Mouse (Mus musculus): ENCODE data around the gene Fam163b. TPM values are rescaled to one million over a fixed set of nuclear protein-coding genes. Genes with fewer than 3 reads are reported as not detected.

Fam163b gene
- polyA plus RNA-seq, 1 experiment from 2014 or later: 0.19 TPM

DNA sequence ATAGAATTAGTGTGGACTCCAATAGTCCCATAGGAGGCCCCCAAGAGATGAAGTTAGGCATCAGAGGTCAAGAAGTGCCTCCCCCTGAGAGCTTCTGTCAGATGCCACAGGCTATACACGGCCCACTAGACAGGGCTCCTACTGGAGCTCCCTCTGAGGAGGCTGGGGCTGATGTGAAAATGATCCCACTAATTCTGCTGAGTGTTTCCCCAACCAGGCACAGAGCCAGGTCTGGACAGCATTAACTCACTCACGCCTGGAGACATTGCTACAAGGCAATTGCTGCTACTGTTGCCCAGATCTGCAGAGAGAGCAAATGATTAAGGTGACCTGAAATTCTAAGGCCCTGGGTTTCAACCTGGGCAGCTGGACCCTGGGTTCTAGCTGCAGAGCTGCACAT lies 56.5 kb downstream of the Fam163b start:
- Histone ChIP-seq H3K9me3 (no peaks in the 10 kb centered on the region), H3K36me3 (no peaks in the 10 kb centered on the region), H3K9ac (no peak overlapping the region), H3K27ac (no peak overlapping the region), H3K4me3 (replicated peaks) (no peak overlapping the region), H3K27me3 (replicated peaks) (no peaks in the 10 kb centered on the region), H3K4me2 (no peak overlapping the region), H3K4me1 (peaks cover 38% of the 10 kb centered on the region)
- WGBS: 20% methylated on average over 2 of the region's 2 CpGs
- peak; percentile 28; the same call in 1 of the 2 replicates for ATAC-seq (ENCODE audit: insufficient read depth, low FRiP score, low read depth)

DNA sequence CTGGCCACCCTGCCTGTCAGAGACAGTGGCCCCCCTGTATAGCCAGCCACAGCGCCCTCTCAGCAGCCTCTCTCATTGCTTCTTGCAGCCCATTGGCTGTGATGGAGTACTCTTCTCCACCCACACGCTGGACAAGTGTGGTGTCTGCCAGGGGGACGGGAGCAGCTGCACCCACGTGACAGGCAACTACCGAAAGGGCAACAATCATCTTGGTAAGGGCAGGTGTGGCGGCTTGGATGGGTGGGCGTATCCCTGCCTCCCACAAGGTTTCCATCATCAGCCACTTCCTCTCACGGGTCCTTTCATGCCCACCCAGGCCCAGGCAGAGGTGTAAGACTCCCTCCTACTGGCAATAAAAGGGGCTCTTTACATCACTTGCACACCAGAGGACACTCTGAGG lies 57.3 kb downstream of the Fam163b start:
- Histone ChIP-seq H3K4me3 (replicated peaks) (no peak overlapping the region), H3K27ac (no peak overlapping the region), H3K4me2 (no peak overlapping the region), H3K9ac (no peak overlapping the region), H3K9me3 (no peaks in the 10 kb centered on the region), H3K4me1 (peaks cover 41% of the 10 kb centered on the region), H3K36me3 (no peaks in the 10 kb centered on the region), H3K27me3 (replicated peaks) (no peaks in the 10 kb centered on the region)
- no peak for ATAC-seq (ENCODE audit: insufficient read depth, low FRiP score, low read depth)
- WGBS: 46% methylated on average over 8 of the region's 8 CpGs

DNA sequence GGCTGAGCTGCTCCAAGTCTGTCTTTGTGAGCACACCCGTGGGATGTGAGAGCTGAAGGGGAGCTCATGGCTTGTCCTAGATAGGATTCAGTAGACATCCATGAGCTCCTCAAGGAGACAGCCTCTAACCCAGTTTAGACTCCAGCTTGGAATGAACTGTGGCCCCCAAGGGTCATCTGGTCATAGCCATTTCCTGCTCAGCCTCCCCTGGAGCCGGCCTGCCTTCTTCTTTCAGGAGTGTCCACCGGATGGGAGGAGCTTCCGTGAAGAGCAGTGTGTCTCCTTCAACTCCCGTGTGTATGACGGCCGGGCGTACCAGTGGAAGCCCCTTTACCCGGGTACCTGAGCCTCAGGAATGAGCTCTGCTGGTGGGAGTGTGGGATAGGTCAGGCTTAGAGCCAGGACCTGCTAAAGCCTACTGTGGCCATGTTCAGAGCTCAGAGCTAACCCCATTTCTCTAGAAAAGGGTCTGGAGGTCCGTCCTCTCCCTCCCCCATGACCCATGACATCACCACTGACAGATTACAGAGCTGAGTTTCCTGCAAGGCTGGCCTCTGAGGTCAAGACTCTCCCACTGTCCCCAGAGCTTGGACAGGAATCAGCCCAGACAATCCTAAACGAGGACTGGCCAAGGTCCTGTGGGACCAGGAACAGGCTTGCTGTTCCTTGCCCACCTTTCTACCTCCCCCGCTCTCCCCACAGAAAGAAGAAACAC lies 58.4 kb downstream of the Fam163b start:
- no peak overlapping the region for H3K27ac ChIP-seq
- no peak for ATAC-seq (ENCODE audit: insufficient read depth, low FRiP score, low read depth)
- H3K27me3 ChIP-seq (replicated peaks): no peaks in the 10 kb centered on the region
- no peak overlapping the region for H3K4me2 ChIP-seq
- H3K36me3 ChIP-seq: no peaks in the 10 kb centered on the region
- no peak overlapping the region for H3K9ac ChIP-seq
- H3K4me3 ChIP-seq (replicated peaks): no peak overlapping the region
- 67% methylated on average over 12 of the region's 12 CpGs for WGBS
- peaks cover 51% of the 10 kb centered on the region for H3K4me1 ChIP-seq
- no peaks in the 10 kb centered on the region for H3K9me3 ChIP-seq

DNA sequence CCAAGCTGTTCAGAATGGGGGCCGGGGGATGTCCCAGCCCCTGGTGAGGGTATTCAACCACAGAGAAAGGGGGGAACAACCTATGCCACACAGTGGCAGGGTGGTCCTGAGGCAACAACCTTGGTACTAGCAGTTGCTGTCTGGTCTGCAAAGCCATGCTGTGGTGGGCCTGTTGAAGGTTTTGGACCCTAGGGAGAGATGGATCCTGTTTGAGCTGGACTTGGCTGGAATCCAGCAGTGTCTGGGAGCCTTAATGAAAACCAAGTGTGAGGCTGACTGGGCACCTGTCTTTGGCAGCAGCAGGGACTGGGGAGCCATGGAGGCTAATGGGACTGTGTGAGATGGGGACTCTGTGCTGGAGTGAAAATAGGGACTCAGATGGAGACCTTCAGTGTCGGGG lies 62.6 kb downstream of the Fam163b start:
- Histone ChIP-seq H3K9ac (no peak overlapping the region), H3K27me3 (replicated peaks) (peaks cover 13% of the 10 kb centered on the region; the same call in 1 of the 2 replicates), H3K4me3 (replicated peaks) (no peak overlapping the region), H3K4me2 (peak overlapping the region; percentile 24), H3K36me3 (no peaks in the 10 kb centered on the region), H3K27ac (no peak overlapping the region), H3K9me3 (no peaks in the 10 kb centered on the region), H3K4me1 (peaks cover 31% of the 10 kb centered on the region)
- 48% methylated on average over 2 of the region's 2 CpGs for WGBS
- no peak for ATAC-seq (ENCODE audit: insufficient read depth, low FRiP score, low read depth)

DNA sequence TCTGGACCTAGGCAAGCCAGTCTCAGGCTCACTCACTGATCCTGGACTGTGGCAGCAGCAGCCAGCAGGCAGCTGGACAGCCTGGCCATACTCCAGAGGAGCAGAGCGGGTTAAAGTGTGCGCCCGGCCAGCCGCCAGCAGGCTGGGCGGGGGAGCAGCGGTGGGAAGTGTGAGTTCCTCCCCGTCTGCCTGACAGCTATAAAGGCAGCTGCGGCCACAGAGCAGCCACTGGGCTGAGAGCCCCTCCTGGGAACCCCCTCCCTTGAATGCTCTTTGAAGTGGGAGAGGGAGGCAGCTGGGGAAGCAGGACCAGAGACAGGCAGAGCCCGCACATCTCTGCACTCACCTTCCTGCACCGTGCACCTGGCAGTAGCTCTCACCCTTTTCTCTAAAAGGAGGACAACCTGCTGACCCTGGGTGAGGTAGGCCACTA lies 63.1 kb downstream of the Fam163b start, which contains the start of gene Adamtsl2:
Gene Adamtsl2, plus strand, starts transcription at position 228 of the 433 bp plus-strand sequence.
- 0% methylated on average over 10 of the region's 10 CpGs for WGBS
- peak within 1 kb of the TSS; percentile 24 for H3K4me2 ChIP-seq
- peak within 1 kb of the TSS; percentile 48 for H3K27ac ChIP-seq
- H3K4me3 ChIP-seq (replicated peaks): no peak within 1 kb of the TSS
- no peaks in the 10 kb centered on the region for H3K36me3 ChIP-seq
- H3K4me1 ChIP-seq: peaks cover 28% of the 10 kb centered on the region
- peak; percentile 84 for ATAC-seq (ENCODE audit: insufficient read depth, low FRiP score, low read depth)
- H3K9me3 ChIP-seq: no peaks in the 10 kb centered on the region
- peaks cover 13% of the 10 kb centered on the region; the same call in 1 of the 2 replicates for H3K27me3 ChIP-seq (replicated peaks)
- H3K9ac ChIP-seq: no peak within 1 kb of the TSS

DNA sequence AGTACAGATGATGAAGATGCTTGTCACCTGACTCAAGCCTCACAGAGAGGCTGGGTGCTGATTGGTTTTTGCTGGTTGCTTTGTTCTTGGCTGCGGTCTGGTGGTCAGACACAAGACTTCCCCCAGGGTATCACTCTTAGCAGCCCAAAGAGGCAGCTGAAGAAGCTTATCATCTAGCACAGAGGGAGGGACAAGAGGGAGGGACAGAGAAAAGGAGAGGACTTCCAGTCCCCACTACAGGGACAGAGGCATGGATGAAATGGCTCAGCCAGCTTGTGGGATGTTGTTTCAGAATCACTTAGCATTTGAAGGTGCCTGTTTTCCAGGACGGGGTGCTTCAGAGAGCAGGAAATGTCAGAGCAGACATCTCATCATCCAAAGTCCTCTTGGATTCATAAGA lies 64.0 kb downstream of the Fam163b start:
- no peak overlapping the region for H3K4me2 ChIP-seq
- no peaks in the 10 kb centered on the region for H3K9me3 ChIP-seq
- H3K27ac ChIP-seq: peak overlapping the region; percentile 48
- H3K4me1 ChIP-seq: peaks cover 24% of the 10 kb centered on the region
- 35% methylated on average over 2 of the region's 2 CpGs for WGBS
- no peak for ATAC-seq (ENCODE audit: insufficient read depth, low FRiP score, low read depth)
- no peaks in the 10 kb centered on the region for H3K36me3 ChIP-seq
- no peak overlapping the region for H3K4me3 ChIP-seq (replicated peaks)
- H3K27me3 ChIP-seq (replicated peaks): peaks cover 13% of the 10 kb centered on the region; the same call in 1 of the 2 replicates
- no peak overlapping the region for H3K9ac ChIP-seq

DNA sequence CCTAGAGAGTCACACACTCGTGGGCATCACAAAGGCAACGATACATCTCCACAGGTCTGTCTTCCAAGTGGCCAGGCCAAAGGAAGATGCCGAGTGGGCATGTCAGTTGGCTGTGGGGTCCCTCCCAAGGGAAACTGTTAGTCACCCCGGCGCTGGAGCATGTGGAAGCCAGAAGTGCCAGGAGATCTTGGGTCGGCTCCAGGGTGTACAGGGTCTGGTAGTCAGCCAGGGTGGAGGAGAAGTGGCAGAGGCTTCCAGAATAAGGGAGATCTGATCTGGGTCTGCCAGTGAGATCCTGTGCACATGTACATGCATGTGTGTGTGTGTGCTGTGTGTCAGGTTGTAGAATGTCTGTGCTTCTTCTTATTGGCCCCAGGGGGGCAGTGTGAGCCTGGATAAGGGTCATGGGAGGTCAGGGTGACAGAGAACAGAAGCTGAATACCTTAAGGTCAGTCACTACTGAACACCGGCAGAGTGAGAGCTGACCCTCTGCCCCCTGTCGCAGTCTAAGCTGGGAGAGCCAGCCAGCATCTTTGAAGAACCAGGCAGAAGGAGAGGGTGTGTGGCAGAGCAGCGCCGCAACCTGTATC lies 64.5 kb downstream of the Fam163b start:
- no peak for ATAC-seq (ENCODE audit: insufficient read depth, low FRiP score, low read depth)
- H3K4me3 ChIP-seq (replicated peaks): no peak overlapping the region
- WGBS: 70% methylated on average over 10 of the region's 10 CpGs

DNA sequence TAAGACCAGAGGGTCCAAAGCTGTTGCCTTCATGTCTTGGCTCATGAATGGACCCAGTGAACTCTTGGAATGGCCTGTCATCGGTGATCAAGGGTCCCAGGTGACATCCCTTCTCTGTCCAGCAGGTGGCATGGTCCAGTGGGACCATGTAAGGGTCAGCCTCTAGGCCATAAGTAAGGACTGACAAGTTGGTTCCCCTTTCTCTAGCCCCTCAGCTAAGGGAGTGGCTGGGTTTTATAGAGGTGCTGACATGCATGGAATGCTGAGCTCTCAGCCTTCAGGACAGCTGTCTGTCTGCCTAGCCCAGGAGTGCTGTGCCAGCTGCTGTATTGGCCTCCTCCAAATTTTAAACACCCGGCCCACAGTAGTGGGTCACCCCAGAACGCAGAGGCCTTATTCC lies 66.8 kb downstream of the Fam163b start:
- peaks cover 32% of the 10 kb centered on the region for H3K4me1 ChIP-seq
- no peak overlapping the region for H3K9ac ChIP-seq
- 66% methylated on average over 3 of the region's 3 CpGs for WGBS
- no peak overlapping the region for H3K4me3 ChIP-seq (replicated peaks)
- no peaks in the 10 kb centered on the region for H3K9me3 ChIP-seq
- no peak for ATAC-seq (ENCODE audit: insufficient read depth, low FRiP score, low read depth)
- no peak overlapping the region for H3K4me2 ChIP-seq
- no peaks in the 10 kb centered on the region for H3K36me3 ChIP-seq
- peaks cover 13% of the 10 kb centered on the region; the same call in 1 of the 2 replicates for H3K27me3 ChIP-seq (replicated peaks)
- no peak overlapping the region for H3K27ac ChIP-seq

More for the DNA sequence above, 64.5 kb downstream of the Fam163b start:
- Histone ChIP-seq H3K27ac (no peak overlapping the region; the same call in 1 of the 2 replicates), H3K9ac (no peak overlapping the region), H3K36me3 (no peaks in the 10 kb centered on the region), H3K9me3 (no peaks in the 10 kb centered on the region), H3K27me3 (replicated peaks) (peaks cover 13% of the 10 kb centered on the region; the same call in 1 of the 2 replicates), H3K4me1 (peaks cover 24% of the 10 kb centered on the region), H3K4me2 (no peak overlapping the region)

DNA sequence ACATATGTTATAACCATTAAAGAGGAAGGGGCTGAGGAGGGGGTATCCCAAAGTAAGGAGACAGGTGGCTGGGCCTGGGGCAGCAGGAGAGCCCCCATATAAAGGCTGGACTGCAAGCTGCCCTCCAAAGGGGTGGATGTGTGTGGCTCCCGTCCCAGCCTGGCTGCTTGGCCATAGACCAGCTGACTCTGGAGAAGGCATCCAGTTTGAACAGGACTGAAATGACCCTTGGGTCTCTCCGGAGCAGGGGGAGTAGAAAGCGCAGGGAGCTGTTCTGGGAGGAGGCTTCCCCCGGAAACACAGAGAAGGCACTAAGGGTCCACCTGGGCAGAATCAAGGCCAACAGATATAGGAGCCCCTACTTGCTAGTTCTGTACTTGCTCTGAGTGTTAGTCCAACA lies 67.5 kb downstream of the Fam163b start:
- Histone ChIP-seq H3K4me1 (peaks cover 28% of the 10 kb centered on the region), H3K4me3 (replicated peaks) (no peak overlapping the region), H3K27me3 (replicated peaks) (peaks cover 13% of the 10 kb centered on the region; the same call in 1 of the 2 replicates), H3K4me2 (no peak overlapping the region), H3K27ac (no peak overlapping the region), H3K9me3 (no peaks in the 10 kb centered on the region), H3K9ac (no peak overlapping the region), H3K36me3 (no peaks in the 10 kb centered on the region)
- WGBS: 69% methylated on average over 4 of the region's 4 CpGs
- no peak for ATAC-seq (ENCODE audit: insufficient read depth, low FRiP score, low read depth)

DNA sequence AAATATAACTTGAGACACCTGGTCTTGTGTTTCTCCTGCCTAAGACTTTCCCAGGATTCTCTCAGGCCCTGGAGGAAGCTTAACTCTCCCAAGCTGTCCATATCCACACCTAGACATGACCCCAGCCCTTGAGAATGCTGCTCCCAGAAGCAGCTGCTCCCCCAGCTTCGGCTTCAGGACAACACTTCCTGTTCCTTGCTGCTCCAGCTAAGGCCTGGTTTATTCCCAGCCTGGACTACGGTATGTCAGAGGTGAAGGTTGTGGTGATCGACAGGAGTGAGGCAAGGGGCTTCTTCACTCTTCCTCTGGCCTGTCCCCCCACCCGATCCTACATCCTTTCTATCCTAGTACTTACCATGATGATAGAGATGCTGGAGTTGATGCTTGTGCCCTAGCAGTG lies 68.9 kb downstream of the Fam163b start:
- no peak overlapping the region for H3K27ac ChIP-seq
- H3K4me1 ChIP-seq: peaks cover 17% of the 10 kb centered on the region

DNA sequence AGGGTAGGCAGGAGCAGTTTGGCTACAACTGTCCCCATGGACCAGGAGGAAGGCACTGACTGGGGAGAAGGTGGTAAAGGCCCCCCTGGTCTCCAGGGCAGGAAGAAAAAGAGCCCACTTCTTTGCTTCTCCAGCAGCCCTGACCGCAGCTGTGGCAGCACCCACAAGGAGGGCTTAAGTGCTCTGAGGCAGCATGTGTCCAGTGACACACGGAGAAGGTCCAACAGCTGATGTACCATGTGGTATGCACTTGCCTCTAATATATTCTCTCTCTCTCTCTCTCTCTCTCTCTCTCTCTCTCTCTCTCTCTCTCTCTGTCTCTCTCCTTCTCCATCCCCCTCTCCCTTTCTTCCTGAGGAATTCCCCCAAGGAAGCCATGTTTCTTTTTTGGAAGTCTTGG lies 70.3 kb downstream of the Fam163b start, which contains the start of gene Mymk:
Gene Mymk, minus strand, starts transcription at position 202 of the 400 bp plus-strand sequence.
- H3K36me3 ChIP-seq: no peaks in the 10 kb centered on the region
- WGBS: 63% methylated on average over 2 of the region's 2 CpGs
- H3K4me2 ChIP-seq: no peak within 1 kb of the TSS
- H3K9ac ChIP-seq: no peak within 1 kb of the TSS
- no peak within 1 kb of the TSS for H3K4me3 ChIP-seq (replicated peaks)
- H3K9me3 ChIP-seq: no peaks in the 10 kb centered on the region
- peaks cover 15% of the 10 kb centered on the region; the same call in 1 of the 2 replicates for H3K4me1 ChIP-seq
- peaks cover 8% of the 10 kb centered on the region; the same call in 1 of the 2 replicates for H3K27me3 ChIP-seq (replicated peaks)
- H3K27ac ChIP-seq: no peak within 1 kb of the TSS; the same call in 1 of the 2 replicates
- ATAC-seq (ENCODE audit: insufficient read depth, low FRiP score, low read depth): no peak

More for the DNA sequence above, 68.9 kb downstream of the Fam163b start:
- no peaks in the 10 kb centered on the region for H3K36me3 ChIP-seq
- no peaks in the 10 kb centered on the region for H3K9me3 ChIP-seq
- WGBS: 48% methylated on average over 4 of the region's 4 CpGs
- no peak overlapping the region for H3K4me3 ChIP-seq (replicated peaks)
- H3K27me3 ChIP-seq (replicated peaks): peaks cover 13% of the 10 kb centered on the region; the same call in 1 of the 2 replicates
- H3K4me2 ChIP-seq: no peak overlapping the region
- no peak overlapping the region for H3K9ac ChIP-seq
- ATAC-seq (ENCODE audit: insufficient read depth, low FRiP score, low read depth): no peak

DNA sequence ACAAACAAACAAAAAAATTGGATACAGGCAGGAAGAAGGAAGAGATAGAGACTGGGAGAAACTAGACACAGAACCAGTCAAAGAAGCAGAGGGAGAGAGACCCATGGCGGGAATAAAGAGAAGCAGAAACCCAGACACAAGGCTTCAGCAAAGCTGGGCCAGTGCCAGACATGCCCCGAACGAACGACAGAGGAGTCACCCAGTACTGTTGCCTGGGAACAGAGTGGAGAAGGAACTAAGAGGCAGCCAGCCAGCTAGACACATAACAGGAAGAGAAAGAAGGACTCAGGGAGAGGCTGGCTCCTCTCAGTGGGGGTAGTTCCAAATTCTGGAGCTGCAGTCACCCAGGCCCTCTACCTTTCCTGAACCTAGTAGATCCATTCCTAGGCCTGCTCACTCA lies 71.2 kb downstream of the Fam163b start:
- Histone ChIP-seq H3K36me3 (no peaks in the 10 kb centered on the region), H3K9ac (no peak overlapping the region), H3K4me3 (replicated peaks) (no peak overlapping the region), H3K9me3 (no peaks in the 10 kb centered on the region), H3K4me1 (peaks cover 15% of the 10 kb centered on the region; the same call in 1 of the 2 replicates), H3K4me2 (no peak overlapping the region), H3K27ac (no peak overlapping the region; the same call in 1 of the 2 replicates), H3K27me3 (replicated peaks) (no peaks in the 10 kb centered on the region)
- 7% methylated on average over 4 of the region's 4 CpGs for WGBS
- peak; percentile 63 for ATAC-seq (ENCODE audit: insufficient read depth, low FRiP score, low read depth)
